Mouse (Mus musculus): Measurements from ENCODE around the gene Atxn2.

- TF ChIP-seq CTCF (IDR thresholded peaks at IDR 0.05; ENCODE audit: borderline replicate concordance, control insufficient read depth, extremely low read depth, insufficient read depth, low read length, poor library complexity) (no peak), POLR2A (IDR thresholded peaks at IDR 0.05; ENCODE audit: control insufficient read depth, extremely low read depth, insufficient read depth, low read length, poor library complexity) (no peak)
Measured at GRCm38 (mm10) chr5:121710851-121711173, 325 bp upstream of the Atxn2 start.

Data from thymus, adult 2 months (tissue).